Mouse (Mus musculus): ENCODE data around the gene Aqp9. TPM values are rescaled to one million over a fixed set of nuclear protein-coding genes. Genes with fewer than 3 reads are reported as not detected.

The Aqp9 gene
- polyA plus RNA-seq, 1 experiment, result 0.32 TPM

- TF ChIP-seq USF1 (IDR thresholded peaks at IDR 0.05; ENCODE audit: low read depth) (no peak), TCF12 (IDR thresholded peaks at IDR 0.05; ENCODE audit: insufficient read depth, poor library complexity, severe bottlenecking) (no peak), MYOG (IDR thresholded peaks at IDR 0.05; ENCODE audit: control insufficient read depth in 1 of 3, insufficient read depth in 1 of 3, insufficient read length in 2 of 3, low read depth in 2 of 3) (no peak), MYOD1 (IDR thresholded peaks at IDR 0.05; ENCODE audit: control insufficient read depth in 1 of 3, insufficient read length in 2 of 3, low read depth in 2 of 3) (no peak), POLR2AphosphoS2 (IDR thresholded peaks at IDR 0.05; ENCODE audit: insufficient read length, low read depth) (no peak), POLR2A (IDR thresholded peaks at IDR 0.05; ENCODE audit: insufficient read length, low read depth) (no peak), SRF (IDR thresholded peaks at IDR 0.05; ENCODE audit: control insufficient read depth, insufficient read length, low read depth) (no peak), REST (IDR thresholded peaks at IDR 0.05; ENCODE audit: insufficient read depth, insufficient read length) (no peak), E2F4 (IDR thresholded peaks at IDR 0.05; ENCODE audit: insufficient read depth) (no peak), CEBPB (IDR thresholded peaks at IDR 0.05; ENCODE audit: insufficient read depth, poor library complexity, severe bottlenecking) (no peak), MAX (IDR thresholded peaks at IDR 0.05; ENCODE audit: low read depth) (no peak), TCF3 (IDR thresholded peaks at IDR 0.05; ENCODE audit: insufficient read length, low read depth) (no peak)
Measured at GRCm38 (mm10) chr9:71079201-71079600, 89.3 kb downstream of the Aqp9 start.

GRCm38 (mm10) chr9:71077251-71077825 is 91.1 kb downstream of the Aqp9 start:
- Histone ChIP-seq H3K36me3 (ENCODE audit: control insufficient read depth, insufficient read depth) (no peaks in the 10 kb centered on the region), H3ac (ENCODE audit: control insufficient read depth, insufficient read length) (no peak overlapping the region), H3K27me3 (ENCODE audit: control insufficient read depth, insufficient read depth, insufficient read length) (no peaks in the 10 kb centered on the region), H3K4me2 (ENCODE audit: low read depth) (no peak overlapping the region), H3K4me3 (no peak overlapping the region), H3K79me2 (ENCODE audit: control insufficient read depth, insufficient read depth) (no peaks in the 10 kb centered on the region)
- TF ChIP-seq REST (IDR thresholded peaks at IDR 0.05; ENCODE audit: insufficient read depth, insufficient read length), result no peak
- TF ChIP-seq POLR2AphosphoS2 (IDR thresholded peaks at IDR 0.05; ENCODE audit: insufficient read length, low read depth), result no peak
- no peak for TF ChIP-seq MAX (IDR thresholded peaks at IDR 0.05; ENCODE audit: low read depth)
- no peak for TF ChIP-seq MYOD1 (IDR thresholded peaks at IDR 0.05; ENCODE audit: control insufficient read depth in 1 of 3, insufficient read length in 2 of 3, low read depth in 2 of 3)
- no peak for TF ChIP-seq E2F4 (IDR thresholded peaks at IDR 0.05; ENCODE audit: insufficient read depth)

More at GRCm38 (mm10) chr9:71079201-71079600, 89.3 kb downstream of the Aqp9 start:
- H3K79me2 ChIP-seq (ENCODE audit: control insufficient read depth, insufficient read depth), result no peaks in the 10 kb centered on the region
- no peak overlapping the region for H3K4me3 ChIP-seq
- H3K4me2 ChIP-seq (ENCODE audit: low read depth), result no peak overlapping the region
- no peaks in the 10 kb centered on the region for H3K36me3 ChIP-seq (ENCODE audit: control insufficient read depth, insufficient read depth)
- H3K27me3 ChIP-seq (ENCODE audit: control insufficient read depth, insufficient read depth, insufficient read length), result no peaks in the 10 kb centered on the region
- H3ac ChIP-seq (ENCODE audit: control insufficient read depth, insufficient read length), result no peak overlapping the region

GRCm38 (mm10) chr9:71076201-71076648 is 92.3 kb downstream of the Aqp9 start:
- TF ChIP-seq TCF3 (IDR thresholded peaks at IDR 0.05; ENCODE audit: insufficient read length, low read depth) (no peak), TCF12 (IDR thresholded peaks at IDR 0.05; ENCODE audit: insufficient read depth, poor library complexity, severe bottlenecking) (no peak), E2F4 (IDR thresholded peaks at IDR 0.05; ENCODE audit: insufficient read depth) (no peak), POLR2A (IDR thresholded peaks at IDR 0.05; ENCODE audit: insufficient read length, low read depth) (no peak), REST (IDR thresholded peaks at IDR 0.05; ENCODE audit: insufficient read depth, insufficient read length) (no peak)
- Histone ChIP-seq H3K36me3 (ENCODE audit: control insufficient read depth, insufficient read depth) (no peaks in the 10 kb centered on the region), H3ac (ENCODE audit: control insufficient read depth, insufficient read length) (no peak overlapping the region), H3K4me2 (ENCODE audit: low read depth) (no peak overlapping the region), H3K27me3 (ENCODE audit: control insufficient read depth, insufficient read depth, insufficient read length) (no peaks in the 10 kb centered on the region), H3K4me3 (no peak overlapping the region), H3K79me2 (ENCODE audit: control insufficient read depth, insufficient read depth) (no peaks in the 10 kb centered on the region)

- Histone ChIP-seq H3ac (ENCODE audit: control insufficient read depth, insufficient read length) (no peak overlapping the region), H3K4me3 (no peak overlapping the region), H3K79me2 (ENCODE audit: control insufficient read depth, insufficient read depth) (no peaks in the 10 kb centered on the region), H3K36me3 (ENCODE audit: control insufficient read depth, insufficient read depth) (no peaks in the 10 kb centered on the region), H3K4me2 (ENCODE audit: low read depth) (no peak overlapping the region), H3K27me3 (ENCODE audit: control insufficient read depth, insufficient read depth, insufficient read length) (no peaks in the 10 kb centered on the region)
- TF ChIP-seq POLR2A (IDR thresholded peaks at IDR 0.05; ENCODE audit: insufficient read length, low read depth), result no peak
- TF ChIP-seq POLR2AphosphoS2 (IDR thresholded peaks at IDR 0.05; ENCODE audit: insufficient read length, low read depth), result no peak
- TF ChIP-seq MYOD1 (IDR thresholded peaks at IDR 0.05; ENCODE audit: control insufficient read depth in 1 of 3, insufficient read length in 2 of 3, low read depth in 2 of 3), result no peak
- TF ChIP-seq REST (IDR thresholded peaks at IDR 0.05; ENCODE audit: insufficient read depth, insufficient read length), result no peak
- no peak for TF ChIP-seq MYOG (IDR thresholded peaks at IDR 0.05; ENCODE audit: control insufficient read depth in 1 of 3, insufficient read depth in 1 of 3, insufficient read length in 2 of 3, low read depth in 2 of 3)
- TF ChIP-seq TCF3 (IDR thresholded peaks at IDR 0.05; ENCODE audit: insufficient read length, low read depth), result no peak
- no peak for TF ChIP-seq USF1 (IDR thresholded peaks at IDR 0.05; ENCODE audit: low read depth)
- no peak for TF ChIP-seq MAX (IDR thresholded peaks at IDR 0.05; ENCODE audit: low read depth)
- TF ChIP-seq SRF (IDR thresholded peaks at IDR 0.05; ENCODE audit: control insufficient read depth, insufficient read length, low read depth), result no peak
- TF ChIP-seq CEBPB (IDR thresholded peaks at IDR 0.05; ENCODE audit: insufficient read depth, poor library complexity, severe bottlenecking), result no peak
Measured at GRCm38 (mm10) chr9:71073831-71074230, 94.7 kb downstream of the Aqp9 start.

GRCm38 (mm10) chr9:71073076-71073475 is 95.4 kb downstream of the Aqp9 start:
- TF ChIP-seq POLR2A (IDR thresholded peaks at IDR 0.05; ENCODE audit: insufficient read length, low read depth), result no peak
- TF ChIP-seq POLR2AphosphoS2 (IDR thresholded peaks at IDR 0.05; ENCODE audit: insufficient read length, low read depth), result no peak
- no peak for TF ChIP-seq REST (IDR thresholded peaks at IDR 0.05; ENCODE audit: insufficient read depth, insufficient read length)
- TF ChIP-seq CEBPB (IDR thresholded peaks at IDR 0.05; ENCODE audit: insufficient read depth, poor library complexity, severe bottlenecking), result no peak
- no peak for TF ChIP-seq USF1 (IDR thresholded peaks at IDR 0.05; ENCODE audit: low read depth)
- no peak for TF ChIP-seq MAX (IDR thresholded peaks at IDR 0.05; ENCODE audit: low read depth)
- TF ChIP-seq SRF (IDR thresholded peaks at IDR 0.05; ENCODE audit: control insufficient read depth, insufficient read length, low read depth), result no peak
- TF ChIP-seq TCF3 (IDR thresholded peaks at IDR 0.05; ENCODE audit: insufficient read length, low read depth), result no peak
- no peak for TF ChIP-seq MYOD1 (IDR thresholded peaks at IDR 0.05; ENCODE audit: control insufficient read depth in 1 of 3, insufficient read length in 2 of 3, low read depth in 2 of 3)
- no peak for TF ChIP-seq TCF12 (IDR thresholded peaks at IDR 0.05; ENCODE audit: insufficient read depth, poor library complexity, severe bottlenecking)
- no peak for TF ChIP-seq MYOG (IDR thresholded peaks at IDR 0.05; ENCODE audit: control insufficient read depth in 1 of 3, insufficient read depth in 1 of 3, insufficient read length in 2 of 3, low read depth in 2 of 3)
- TF ChIP-seq E2F4 (IDR thresholded peaks at IDR 0.05; ENCODE audit: insufficient read depth), result no peak

More at GRCm38 (mm10) chr9:71073076-71073475, 95.4 kb downstream of the Aqp9 start:
- no peaks in the 10 kb centered on the region for H3K36me3 ChIP-seq (ENCODE audit: control insufficient read depth, insufficient read depth)
- H3K27me3 ChIP-seq (ENCODE audit: control insufficient read depth, insufficient read depth, insufficient read length), result no peaks in the 10 kb centered on the region
- no peak overlapping the region for H3K4me3 ChIP-seq
- no peak overlapping the region for H3ac ChIP-seq (ENCODE audit: control insufficient read depth, insufficient read length)
- no peak overlapping the region for H3K4me2 ChIP-seq (ENCODE audit: low read depth)
- H3K79me2 ChIP-seq (ENCODE audit: control insufficient read depth, insufficient read depth), result no peaks in the 10 kb centered on the region
